Mouse (Mus musculus): ENCODE results near the gene Huwe1. TPM values are rescaled to one million over a fixed set of nuclear protein-coding genes. Genes with fewer than 3 reads are reported as not detected.

Huwe1 gene
- total RNA-seq, 2 experiments from 2014 or later = 113 to 116 TPM

GRCm38 (mm10) chrX:151828971-151829370 is 28.4 kb downstream of the Huwe1 start:
- Histone ChIP-seq H3K27ac (no peak overlapping the region), H3K4me3 (no peak overlapping the region)
- intact Hi-C loops (cut with DNase I) = no loop called here
- TF ChIP-seq CTCF (IDR thresholded peaks at IDR 0.05) = no peak
- DNase-seq = no peak

DNA sequence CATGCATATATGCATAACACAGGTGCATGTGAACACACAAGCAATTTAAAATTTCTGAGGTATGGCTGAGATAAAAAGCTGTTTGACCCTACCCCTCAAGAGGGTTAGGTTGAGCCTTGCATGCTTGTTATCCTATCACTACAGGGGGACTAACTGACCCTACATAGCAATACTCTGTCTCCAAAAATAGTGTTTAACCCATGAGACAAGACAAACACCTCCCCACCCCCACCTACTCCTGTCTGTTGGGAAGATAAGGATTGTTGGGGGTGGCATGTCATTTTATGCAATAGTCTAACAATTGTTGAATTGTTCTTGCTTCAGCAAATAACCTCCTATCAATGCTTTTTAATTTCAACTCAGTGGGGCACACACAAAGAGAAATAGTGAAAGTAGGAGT is 30.7 kb downstream of the Huwe1 start:
- intact Hi-C loops (cut with DNase I) = no loop called here
- no peak overlapping the region for H3K4me3 ChIP-seq
- DNase-seq = no peak
- no peak for TF ChIP-seq CTCF (IDR thresholded peaks at IDR 0.05)
- H3K27ac ChIP-seq = no peak overlapping the region

GRCm38 (mm10) chrX:151832982-151833381 is 32.4 kb downstream of the Huwe1 start:
- TF ChIP-seq CTCF (IDR thresholded peaks at IDR 0.05) = no peak
- Histone ChIP-seq H3K4me3 (no peak overlapping the region), H3K27ac (no peak overlapping the region)
- intact Hi-C loops (cut with DNase I) = no loop called here
- DNase-seq = no peak

- TF ChIP-seq CTCF (IDR thresholded peaks at IDR 0.05) = no peak
- Histone ChIP-seq H3K27ac (no peak overlapping the region), H3K4me3 (no peak overlapping the region)
- DNase-seq = peak; percentile 74
- intact Hi-C loops (cut with DNase I) = loop anchor here (5.0 kb wide), 1 partner anchor 33 kb away; no protein-coding TSS in a partner anchor
Measured at GRCm38 (mm10) chrX:151859436-151859835, 58.8 kb downstream of the Huwe1 start.

DNA sequence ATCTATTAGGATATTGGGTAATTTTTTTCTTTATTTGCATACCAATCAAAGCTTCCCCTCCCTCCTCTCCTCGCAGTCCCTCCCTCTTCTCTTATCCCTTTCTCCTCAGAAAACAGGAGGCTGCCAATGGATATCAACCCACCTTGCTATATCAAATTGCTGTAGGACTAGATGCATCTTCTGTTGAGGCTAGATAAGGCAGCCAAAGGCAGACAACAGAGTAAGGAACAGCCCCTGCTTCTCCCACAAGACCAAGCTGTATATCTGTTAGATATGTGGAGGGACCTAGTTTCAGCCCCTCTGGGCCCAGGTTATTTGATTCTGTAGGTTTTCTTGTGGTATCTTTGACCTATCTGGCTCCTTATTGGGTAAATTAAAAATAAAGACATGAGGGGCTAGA is 110.1 kb downstream of the Huwe1 start:
- no peak for DNase-seq
- H3K27ac ChIP-seq = no peak overlapping the region
- H3K4me3 ChIP-seq = no peak overlapping the region
- no peak for TF ChIP-seq CTCF (IDR thresholded peaks at IDR 0.05)
- intact Hi-C loops (cut with DNase I) = loop anchor here (5.0 to 10.0 kb wide), 2 partner anchors 33 to 446 kb away; no protein-coding TSS in a partner anchor

DNA sequence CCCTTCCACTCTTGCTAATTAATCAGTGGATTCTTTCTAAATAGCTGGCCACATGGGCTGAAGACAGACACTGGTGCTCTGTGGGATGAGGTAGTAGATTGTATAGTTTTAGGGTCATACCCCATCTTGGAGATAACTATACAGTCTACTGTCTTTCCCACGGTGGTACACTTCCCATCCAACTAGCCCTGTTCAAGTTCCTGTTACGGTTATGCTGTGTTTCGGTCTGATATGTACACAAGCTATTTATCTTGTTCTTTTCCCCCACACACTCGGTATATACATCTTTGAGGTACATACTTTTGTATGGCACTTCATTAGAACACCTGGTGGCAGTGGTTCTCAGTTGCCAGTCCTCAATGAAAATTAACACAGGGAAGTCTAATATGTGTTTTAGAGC is 111.7 kb downstream of the Huwe1 start:
- TF ChIP-seq CTCF (IDR thresholded peaks at IDR 0.05) = no peak
- Histone ChIP-seq H3K27ac (no peak overlapping the region), H3K4me3 (no peak overlapping the region)
- no peak for DNase-seq
- intact Hi-C loops (cut with DNase I) = loop anchor here (5.0 to 10.0 kb wide), 2 partner anchors 35 to 447 kb away; no protein-coding TSS in a partner anchor

DNA sequence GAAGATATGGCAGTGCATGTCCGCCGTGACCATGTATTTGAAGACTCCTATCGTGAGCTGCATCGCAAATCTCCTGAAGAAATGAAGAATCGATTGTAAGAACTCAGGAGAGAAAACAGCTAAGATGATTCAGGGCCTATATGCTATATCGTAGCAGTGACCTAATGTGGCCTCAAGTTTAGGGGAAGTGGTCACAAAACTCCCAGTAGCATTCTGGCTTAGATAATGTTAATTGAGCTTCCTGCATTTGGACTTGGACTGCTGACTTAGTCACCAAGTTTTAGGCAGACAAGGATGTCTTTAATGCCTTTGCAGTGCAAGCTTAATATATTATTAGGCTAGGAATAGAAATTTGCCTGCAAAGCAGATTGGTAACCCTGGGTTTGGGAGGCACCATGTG is 128.8 kb downstream of the Huwe1 start:
- no peak for TF ChIP-seq CTCF (IDR thresholded peaks at IDR 0.05)
- intact Hi-C loops (cut with DNase I) = loop anchor here (10.0 kb wide), 1 partner anchor 135 kb away; no protein-coding TSS in a partner anchor
- Histone ChIP-seq H3K27ac (no peak overlapping the region), H3K4me3 (no peak overlapping the region)
- no peak for DNase-seq

DNA sequence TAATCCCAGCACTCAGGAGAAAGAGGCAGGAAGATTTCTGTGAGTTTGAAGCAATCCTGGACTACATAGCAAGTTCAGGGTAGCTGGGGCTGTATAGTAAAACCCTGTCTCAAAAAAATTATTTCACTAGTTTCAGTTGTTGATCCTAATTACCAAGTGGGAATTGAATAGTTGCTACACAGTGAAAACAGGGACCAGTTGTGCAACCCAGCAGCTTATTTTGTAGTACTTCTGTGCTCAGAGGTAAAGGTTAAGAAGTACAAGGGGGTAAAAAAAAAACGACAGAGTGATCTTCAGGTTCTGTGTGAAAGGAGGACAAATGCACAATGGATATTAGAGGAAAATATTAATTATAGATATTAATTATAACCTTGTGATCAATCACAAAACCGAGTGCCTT is 138.2 kb downstream of the Huwe1 start:
- H3K4me3 ChIP-seq = no peak overlapping the region
- TF ChIP-seq CTCF (IDR thresholded peaks at IDR 0.05) = no peak
- no peak overlapping the region for H3K27ac ChIP-seq
- intact Hi-C loops (cut with DNase I) = no loop called here
- DNase-seq = no peak

DNA sequence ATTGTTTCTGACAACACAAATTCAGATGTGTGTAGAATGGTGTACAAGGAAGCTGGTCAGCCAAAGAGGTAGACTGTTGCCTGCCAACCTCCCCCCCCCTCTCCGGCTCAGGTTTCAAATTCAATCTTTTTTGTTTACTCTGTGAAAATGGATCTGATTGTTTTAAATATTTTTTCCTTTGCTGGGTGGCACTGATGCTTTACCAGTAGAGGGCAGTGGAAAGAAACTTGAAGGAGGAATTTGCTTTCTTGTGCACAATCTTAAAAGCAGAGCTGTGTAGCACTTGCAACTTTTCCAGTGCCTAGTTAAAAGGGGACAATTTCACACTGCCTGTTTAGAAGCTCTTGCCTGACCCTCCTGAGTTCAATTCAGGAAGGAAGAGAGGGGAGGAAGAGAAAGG is 146.4 kb downstream of the Huwe1 start:
- Histone ChIP-seq H3K4me3 (no peak overlapping the region), H3K27ac (no peak overlapping the region)
- peak; percentile 57 for TF ChIP-seq CTCF (IDR thresholded peaks at IDR 0.05)
- intact Hi-C loops (cut with DNase I) = loop anchor here (5.0 kb wide), 1 partner anchor 200 kb away; no protein-coding TSS in a partner anchor
- DNase-seq = no peak

DNA sequence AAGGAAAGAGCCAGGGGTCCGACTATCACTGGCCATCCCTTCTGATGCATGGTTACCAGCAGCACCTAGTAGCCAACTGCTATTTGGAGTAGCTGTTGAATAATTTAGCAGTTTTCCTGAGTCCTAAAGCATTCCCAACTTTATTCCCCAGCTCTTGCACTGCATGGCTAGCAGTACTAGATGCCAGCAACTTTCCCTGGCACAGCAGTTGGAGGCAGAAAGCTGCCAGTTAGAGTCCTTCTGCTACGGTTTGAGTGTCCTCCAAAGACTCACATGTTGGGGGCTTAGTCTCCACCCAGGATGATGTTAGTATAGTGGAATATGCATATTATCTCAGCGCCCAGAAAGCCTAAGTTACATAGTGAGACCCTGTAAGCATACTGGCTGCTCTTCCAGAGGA is 147.2 kb downstream of the Huwe1 start:
- no peak overlapping the region for H3K4me3 ChIP-seq
- H3K27ac ChIP-seq = no peak overlapping the region
- TF ChIP-seq CTCF (IDR thresholded peaks at IDR 0.05) = no peak
- no peak for DNase-seq
- intact Hi-C loops (cut with DNase I) = loop anchor here (5.0 kb wide), 1 partner anchor 200 kb away; no protein-coding TSS in a partner anchor

- DNase-seq = no peak
- intact Hi-C loops (cut with DNase I) = no loop called here
- Histone ChIP-seq H3K4me3 (no peak overlapping the region), H3K27ac (no peak overlapping the region)
- TF ChIP-seq CTCF (IDR thresholded peaks at IDR 0.05) = no peak
Measured at GRCm38 (mm10) chrX:151950231-151950630, 149.6 kb downstream of the Huwe1 start.

GRCm38 (mm10) chrX:151951181-151951580 is 150.6 kb downstream of the Huwe1 start:
- no peak overlapping the region for H3K4me3 ChIP-seq
- no peak overlapping the region for H3K27ac ChIP-seq
- intact Hi-C loops (cut with DNase I) = no loop called here
- TF ChIP-seq CTCF (IDR thresholded peaks at IDR 0.05) = no peak
- DNase-seq = no peak

Small RNA genes within 50 kb of the gene (microRNA-seq; reads per million reads assigned to microRNA genes)
- gene Mir3113 (not detected), gene Mir98 (4,483 reads per million, percentile 89 among the genes with 10 or more reads in this experiment), gene Mirlet7f-2 (8,754 reads per million, percentile 92 among the genes with 10 or more reads in this experiment)

Other genes with a start within 250 kb of the Huwe1 start
- 100 to 1,000 TPM in 1 of 2 experiments, 10 to 100 TPM in 1; 78.0 to 122 TPM for gene Hsd17b10, start 201.0 kb downstream of the Huwe1 start, total RNA-seq (2021)
- gene Ribc1, start 215.5 kb downstream of the Huwe1 start, total RNA-seq (2021) = under 1 TPM; 0.31 to 0.43 TPM
- gene Smc1a, start 215.6 kb downstream of the Huwe1 start, total RNA-seq (2021) = 10 to 100 TPM; 18.9 to 20.5 TPM

All from gastrocnemius, adult 2 months (tissue).